Mouse (Mus musculus): Measurements from ENCODE around the gene Mr1. TPM values are rescaled to one million over a fixed set of nuclear protein-coding genes. Genes with fewer than 3 reads are reported as not detected.
"Not testable (repeated sequence)": the region's sequence is repeated elsewhere in the genome, so short reads cannot be mapped to it uniquely, and the experiment has no call there.

Gene Mr1
- total RNA-seq (2014; fragmentation: Nextera tagmentation) (4.7 and 4.8 TPM in 2 replicates), total RNA-seq (2017) (3.6 and 4.1 TPM in 2 replicates)

GRCm38 (mm10) chr1:155146572-155146980 lies at the start of gene Mr1:
Gene Mr1 (minus strand): TSS chr1:155146814.
- ATAC-seq (replicated peaks; ENCODE audit: poor library complexity, severe bottlenecking): peak; percentile 80

GRCm38 (mm10) chr1:155192805-155193368 lies 46.3 kb upstream of the Mr1 start:
- ATAC-seq (replicated peaks; ENCODE audit: poor library complexity, severe bottlenecking): no peak

GRCm38 (mm10) chr1:155191671-155192070 lies 45.1 kb upstream of the Mr1 start:
- no peak for ATAC-seq (replicated peaks; ENCODE audit: poor library complexity, severe bottlenecking)

GRCm38 (mm10) chr1:155191219-155191618 lies 44.6 kb upstream of the Mr1 start:
- ATAC-seq (replicated peaks; ENCODE audit: poor library complexity, severe bottlenecking): no peak

- no peak for ATAC-seq (replicated peaks; ENCODE audit: poor library complexity, severe bottlenecking)
Observed at GRCm38 (mm10) chr1:155188656-155189055, 42.0 kb upstream of the Mr1 start.

- ATAC-seq (replicated peaks; ENCODE audit: poor library complexity, severe bottlenecking): no peak
Observed at GRCm38 (mm10) chr1:155184191-155184590, 37.6 kb upstream of the Mr1 start.

- ATAC-seq (replicated peaks; ENCODE audit: poor library complexity, severe bottlenecking): no peak
Observed at GRCm38 (mm10) chr1:155178192-155178924, 31.7 kb upstream of the Mr1 start.

GRCm38 (mm10) chr1:155174424-155174823 lies 27.8 kb upstream of the Mr1 start:
- no peak for ATAC-seq (replicated peaks; ENCODE audit: poor library complexity, severe bottlenecking)

GRCm38 (mm10) chr1:155173644-155174016 lies 27.0 kb upstream of the Mr1 start:
- ATAC-seq (replicated peaks; ENCODE audit: poor library complexity, severe bottlenecking): not testable (repeated sequence)

- no peak for ATAC-seq (replicated peaks; ENCODE audit: poor library complexity, severe bottlenecking)
Observed at GRCm38 (mm10) chr1:155172895-155173643, 26.5 kb upstream of the Mr1 start.

GRCm38 (mm10) chr1:155169935-155170334 lies 23.3 kb upstream of the Mr1 start:
- ATAC-seq (replicated peaks; ENCODE audit: poor library complexity, severe bottlenecking): no peak

GRCm38 (mm10) chr1:155167453-155167852 lies 20.8 kb upstream of the Mr1 start:
- no peak for ATAC-seq (replicated peaks; ENCODE audit: poor library complexity, severe bottlenecking)

- ATAC-seq (replicated peaks; ENCODE audit: poor library complexity, severe bottlenecking): peak; percentile 65
Observed at GRCm38 (mm10) chr1:155158970-155159484, 12.4 kb upstream of the Mr1 start.

- ATAC-seq (replicated peaks; ENCODE audit: poor library complexity, severe bottlenecking): peak; percentile 98
Observed at GRCm38 (mm10) chr1:155158141-155158969, 11.7 kb upstream of the Mr1 start, which contains the start of gene Stx6. Gene Stx6 (plus strand): TSS chr1:155158715.

GRCm38 (mm10) chr1:155153906-155154305 lies 7.3 kb upstream of the Mr1 start:
- ATAC-seq (replicated peaks; ENCODE audit: poor library complexity, severe bottlenecking): no peak

- ATAC-seq (replicated peaks; ENCODE audit: poor library complexity, severe bottlenecking): no peak
Observed at GRCm38 (mm10) chr1:155150821-155151220, 4.2 kb upstream of the Mr1 start.

GRCm38 (mm10) chr1:155149403-155149802 lies 2.8 kb upstream of the Mr1 start:
- no peak for ATAC-seq (replicated peaks; ENCODE audit: poor library complexity, severe bottlenecking)

GRCm38 (mm10) chr1:155147228-155147627 lies 614 bp upstream of the Mr1 start:
- ATAC-seq (replicated peaks; ENCODE audit: poor library complexity, severe bottlenecking): peak; percentile 67

- ATAC-seq (replicated peaks; ENCODE audit: poor library complexity, severe bottlenecking): peak; percentile 80
Observed at GRCm38 (mm10) chr1:155145620-155146019, 994 bp downstream of the Mr1 start.

GRCm38 (mm10) chr1:155140076-155140475 lies 6.5 kb downstream of the Mr1 start:
- peak; percentile 82 for ATAC-seq (replicated peaks; ENCODE audit: poor library complexity, severe bottlenecking)

Measured in granulocyte monocyte progenitor cell, adult 5-6 weeks (primary cell).